15 mouse cellular contexts compared by ENCODE assay signal in the genomic region with DNA sequence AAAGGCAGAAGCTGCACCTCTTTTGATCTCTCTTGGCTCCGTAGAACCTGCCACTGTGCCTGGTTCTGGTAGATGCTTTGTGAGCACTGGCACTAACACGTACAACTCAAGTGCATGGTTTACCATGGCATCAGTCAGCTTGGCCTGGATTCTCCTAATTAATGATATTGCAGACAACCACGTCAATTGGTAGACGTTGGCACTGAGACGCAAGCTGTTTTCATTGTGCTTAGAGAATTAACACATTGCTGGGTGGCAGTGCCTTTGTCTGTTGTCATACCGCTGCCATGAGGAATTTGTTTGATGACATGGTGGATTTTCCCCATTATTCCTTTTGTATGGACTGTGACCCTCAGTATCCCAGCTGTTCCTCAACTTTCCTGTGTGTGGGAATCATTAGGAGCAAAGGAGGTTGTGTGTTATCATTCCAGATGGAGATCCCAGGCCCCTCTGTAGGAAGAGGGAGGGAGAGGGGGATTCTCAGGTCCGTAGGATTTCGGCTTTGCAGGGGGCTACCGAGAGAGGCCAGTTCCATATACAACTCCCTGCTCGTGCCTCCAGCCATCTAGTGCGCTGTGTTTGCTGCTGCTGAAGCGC. TPM values are rescaled to one million over a fixed set of nuclear protein-coding genes. Genes with fewer than 3 reads are reported as not detected.
A peak's percentile ranks its signal among the peaks of the same experiment; 100 is the strongest.
DNase-seq lines count a peak whose midpoint lies in the region; ATAC-seq lines count a peak whose summit lies in the region.
"Had no signal": no experiment of that assay in that cellular context is flagged by ENCODE, and none has a peak within 500 bp of the region (broad histone marks: within the 10 kb centered on the region; RNA-seq: fewer than 3 reads in every experiment).

No protein-coding gene starts in this region.

- ATAC-seq in embryonic facial prominence, embryonic 14.5 days (ENCODE audit: low read depth): peak; percentile 33; the same call in 1 of the 2 replicates
- ATAC-seq in hindbrain, embryonic 11.5 days (ENCODE audit: low FRiP score): peak; percentile 84
- peak; percentile 77 for ATAC-seq in midbrain, embryonic 12.5 days (ENCODE audit: low FRiP score, low read depth)
- no peak for ATAC-seq in CD4-positive, CD25-positive, alpha-beta regulatory T cell, adult 4 months

- DNase-seq in embryonic facial prominence, embryonic 14.5 days (ENCODE audit: low spot score): no peak
- DNase-seq in embryonic facial prominence, embryonic 10.5 days (ENCODE audit: low spot score): no peak
- peak; percentile 62 for DNase-seq in hindbrain, embryonic 11.5 days (ENCODE audit: low spot score)
- DNase-seq in retina, embryonic 14.5 days (ENCODE audit: low spot score): peak; percentile 58
- DNase-seq in lung, postnatal 4 days: no peak
- no peak for DNase-seq in liver
- DNase-seq: cerebellum, adult 8-10 months; gastrocnemius, adult 2 months; liver, embryonic 13.5 days; lung, postnatal 10 days; thymus, postnatal 36 days had no signal

- H3K27ac ChIP-seq in embryonic facial prominence, embryonic 14.5 days (replicated peaks; ENCODE audit: low read depth, low read length): no peak overlapping the region
- no peak overlapping the region for H3K27ac ChIP-seq in embryonic facial prominence, embryonic 10.5 days (replicated peaks)
- H3K27ac ChIP-seq in hindbrain, embryonic 11.5 days (ENCODE audit: low read depth, low read length): no peak overlapping the region
- peak overlapping the region; percentile 40 for H3K27ac ChIP-seq in midbrain, embryonic 12.5 days (replicated peaks)
- H3K27ac ChIP-seq: gastrocnemius, adult 2 months; heart, embryonic 10.5 days; layer of hippocampus, adult 2 months; liver, embryonic 13.5 days had no signal

- no peaks in the 10 kb centered on the region for H3K27me3 ChIP-seq in embryonic facial prominence, embryonic 14.5 days (replicated peaks; ENCODE audit: control insufficient read depth, insufficient read depth, low read length)
- H3K27me3 ChIP-seq in embryonic facial prominence, embryonic 10.5 days (replicated peaks; ENCODE audit: low read depth, poor library complexity, severe bottlenecking): no peaks in the 10 kb centered on the region
- no peaks in the 10 kb centered on the region for H3K27me3 ChIP-seq in hindbrain, embryonic 11.5 days (ENCODE audit: control insufficient read depth, insufficient read depth, low read length)
- H3K27me3 ChIP-seq in midbrain, embryonic 12.5 days: peaks cover 8% of the 10 kb centered on the region; the same call in 1 of the 2 replicates
- H3K27me3 ChIP-seq: liver, embryonic 13.5 days had no signal

- H3K4me1 ChIP-seq in embryonic facial prominence, embryonic 14.5 days (ENCODE audit: control insufficient read depth, insufficient read depth, low read length): peaks cover 5% of the 10 kb centered on the region; the same call in 1 of the 2 replicates
- H3K4me1 ChIP-seq in embryonic facial prominence, embryonic 10.5 days: peaks cover 12% of the 10 kb centered on the region; the same call in 1 of the 2 replicates
- peaks cover 4% of the 10 kb centered on the region for H3K4me1 ChIP-seq in hindbrain, embryonic 11.5 days (replicated peaks; ENCODE audit: control insufficient read depth, insufficient read depth, low read length)
- H3K4me1 ChIP-seq in midbrain, embryonic 12.5 days: peaks cover 23% of the 10 kb centered on the region
- H3K4me1 ChIP-seq: liver, embryonic 13.5 days had no signal

- H3K36me3 ChIP-seq in embryonic facial prominence, embryonic 14.5 days (ENCODE audit: control insufficient read depth, insufficient read depth, low read length): no peaks in the 10 kb centered on the region
- peaks cover 35% of the 10 kb centered on the region for H3K36me3 ChIP-seq in embryonic facial prominence, embryonic 10.5 days (replicated peaks)
- no peaks in the 10 kb centered on the region for H3K36me3 ChIP-seq in hindbrain, embryonic 11.5 days (ENCODE audit: control insufficient read depth, insufficient read depth, low read length)
- no peaks in the 10 kb centered on the region; the same call in 1 of the 2 replicates for H3K36me3 ChIP-seq in midbrain, embryonic 12.5 days
- H3K36me3 ChIP-seq: heart, embryonic 10.5 days; liver, embryonic 13.5 days had no signal

- no peak overlapping the region for H3K4me2 ChIP-seq in embryonic facial prominence, embryonic 14.5 days (ENCODE audit: low read depth, low read length)
- H3K4me2 ChIP-seq in hindbrain, embryonic 11.5 days (replicated peaks; ENCODE audit: low read depth, low read length): no peak overlapping the region
- peak overlapping the region; percentile 34 for H3K4me2 ChIP-seq in midbrain, embryonic 12.5 days (replicated peaks)
- H3K4me2 ChIP-seq: liver, embryonic 13.5 days had no signal

- no peaks in the 10 kb centered on the region for H3K9me3 ChIP-seq in embryonic facial prominence, embryonic 14.5 days (ENCODE audit: control insufficient read depth, low read length)
- no peaks in the 10 kb centered on the region for H3K9me3 ChIP-seq in embryonic facial prominence, embryonic 10.5 days
- H3K9me3 ChIP-seq in hindbrain, embryonic 11.5 days (ENCODE audit: control insufficient read depth, low read length): no peaks in the 10 kb centered on the region
- no peaks in the 10 kb centered on the region for H3K9me3 ChIP-seq in midbrain, embryonic 12.5 days
- H3K9me3 ChIP-seq: heart, embryonic 10.5 days; liver, embryonic 13.5 days had no signal

- 63% methylated on average over 12 of the region's 12 CpGs for WGBS in embryonic facial prominence, embryonic 14.5 days
- 73% methylated on average over 12 of the region's 12 CpGs for WGBS in embryonic facial prominence, embryonic 10.5 days
- WGBS in hindbrain, embryonic 11.5 days: 32% methylated on average over 12 of the region's 12 CpGs
- 21% methylated on average over 12 of the region's 12 CpGs for WGBS in midbrain, embryonic 12.5 days

- no peak overlapping the region for H3K9ac ChIP-seq in embryonic facial prominence, embryonic 14.5 days (ENCODE audit: low read depth, low read length)
- no peak overlapping the region for H3K9ac ChIP-seq in hindbrain, embryonic 11.5 days (ENCODE audit: low read depth, low read length)
- H3K9ac ChIP-seq in midbrain, embryonic 12.5 days (replicated peaks): no peak overlapping the region; the same call in 1 of the 2 replicates
- H3K9ac ChIP-seq: liver, embryonic 13.5 days had no signal

- no peak overlapping the region for H3K4me3 ChIP-seq in embryonic facial prominence, embryonic 14.5 days (ENCODE audit: low read depth, low read length)
- no peak overlapping the region for H3K4me3 ChIP-seq in embryonic facial prominence, embryonic 10.5 days
- H3K4me3 ChIP-seq in hindbrain, embryonic 11.5 days (ENCODE audit: low read depth, low read length): no peak overlapping the region
- H3K4me3 ChIP-seq in midbrain, embryonic 12.5 days: no peak overlapping the region
- H3K4me3 ChIP-seq: gastrocnemius, adult 2 months; heart, embryonic 10.5 days; layer of hippocampus, adult 2 months; liver, embryonic 13.5 days had no signal

RNA-seq across cellular contexts. Expression of a gene that starts 10.5 kb away (rescaled TPM):
- polyA plus RNA-seq in embryonic facial prominence, embryonic 14.5 days (2014; fragmentation: Nextera tagmentation; extraction: Ambion mirVana): 62.7 and 66.4 TPM in 2 replicates
- 58.3 and 60.2 TPM in 2 replicates for polyA plus RNA-seq in embryonic facial prominence, embryonic 10.5 days (2016; fragmentation: Nextera tagmentation; extraction: Ambion mirVana)
- 109 and 121 TPM in 2 replicates for polyA plus RNA-seq in hindbrain, embryonic 11.5 days (2014; fragmentation: Nextera tagmentation; extraction: Ambion mirVana)
- polyA plus RNA-seq in midbrain, embryonic 12.5 days (2016; fragmentation: Nextera tagmentation; extraction: Ambion mirVana): 123 and 138 TPM in 2 replicates
- 100 to 1,000 TPM; 313 to 337 TPM for polyA plus RNA-seq in CD4-positive, CD25-positive, alpha-beta regulatory T cell, adult 4 months (2017; shearing (Covaris generic))

Comparison
In these comparisons a context has a peak if more than half of its experiments do, and no peak if none do; other contexts are left out.
1. DNase-seq: peak in hindbrain, embryonic 11.5 days (single experiment) and retina, embryonic 14.5 days (single experiment); none in embryonic facial prominence, embryonic 14.5 days (single experiment), embryonic facial prominence, embryonic 10.5 days (single experiment), lung, postnatal 4 days (0 of 2) and liver (single experiment).